Mouse (Mus musculus) liver, adult 2 months (tissue): ENCODE results near the gene Pstpip1. TPM values are rescaled to one million over a fixed set of nuclear protein-coding genes. Genes with fewer than 3 reads are reported as not detected.
A peak's percentile ranks its signal among the peaks of the same experiment; 100 is the strongest.

Experiments
- DNase-seq: peaks from one replicate; pipeline ENCODE4 v3.0.0-alpha.2; 2011; ENCODE audit warnings: low read depth, low spot score; ENCODE audit errors: extremely low read depth
- H3K27ac ChIP-seq: fragments of 200-500 bp; replicated peaks from 2 replicates; pipeline ENCODE4 v1.5.1; 2012; ENCODE audit warnings: low read depth, mild to moderate bottlenecking, control low read depth, inconsistent platforms, low read length; ENCODE audit not compliant: insufficient read depth
- H3K27me3 ChIP-seq: fragments of 200-500 bp; 2 replicates; pipeline ENCODE4 v1.6.1; 2012; ENCODE audit warnings: mild to moderate bottlenecking, moderate library complexity, low read length, inconsistent platforms; ENCODE audit not compliant: control insufficient read depth, insufficient read depth
- H3K36me3 ChIP-seq: fragments of 200-500 bp; 2 replicates; pipeline ENCODE4 v1.6.1; 2012; ENCODE audit warnings: low read length, inconsistent platforms; ENCODE audit not compliant: control insufficient read depth, insufficient read depth
- H3K4me1 ChIP-seq: fragments of 200-500 bp; 2 replicates; pipeline ENCODE4 v1.6.1; 2011; ENCODE audit warnings: low read length; ENCODE audit not compliant: control insufficient read depth, insufficient read depth
- H3K4me3 ChIP-seq: fragments of 200-500 bp; 2 replicates; pipeline ENCODE4 v1.5.1; 2011; ENCODE audit warnings: low read depth, mild to moderate bottlenecking, control low read depth, low read length, moderate library complexity; ENCODE audit not compliant: insufficient read depth
- H3K79me2 ChIP-seq: fragments of 200-500 bp; 2 replicates; pipeline ENCODE4 v1.6.1; 2012; ENCODE audit warnings: inconsistent platforms, mild to moderate bottlenecking, low read length, moderate library complexity; ENCODE audit not compliant: control insufficient read depth, insufficient read depth
- H3K9ac ChIP-seq: fragments of 200-500 bp; 2 replicates; pipeline ENCODE4 v1.6.1; 2012; ENCODE audit warnings: low read depth, mild to moderate bottlenecking, control low read depth, inconsistent platforms, low read length
- CTCF ChIP-seq: fragments of 200-500 bp; IDR thresholded peaks from 2 replicates; pipeline ENCODE4 v1.5.1; 2011; ENCODE audit warnings: low read depth, low read length, control low read depth
- POLR2A ChIP-seq: fragments of 200-500 bp; IDR thresholded peaks from 2 replicates; pipeline ENCODE4 v1.6.1; 2011; ENCODE audit warnings: low read length, control low read depth; ENCODE audit not compliant: insufficient read depth; ENCODE audit errors: extremely low read depth
- WGBS: fragments of 180-500 bp; shearing (Covaris S2); methylation state at CpG from one replicate; pipeline ENCODE4 v1.1.7; 2018; 5-methylcytosine and 5-hydroxymethylcytosine counted together
- polyA plus RNA-seq: library from polyadenylated mRNA; depleted of rRNA; stranded (reverse); fragments of >200 nt; gene quantifications from 2 replicates; pipeline ENCODE4 v1.2.3, GENCODE M21; 2012
- total RNA-seq: library from RNA; depleted of rRNA; stranded (reverse); fragments of >200 nt; gene quantifications from 2 replicates; pipeline ENCODE4 v1.2.3, GENCODE M21; 2014

Pstpip1 gene
- total and polyA plus RNA-seq, 2 experiments, result 0.37 to 1.1 TPM

- TF ChIP-seq POLR2A (no peak), CTCF (no peak)
- H3K79me2 ChIP-seq, result no peaks in the 10 kb centered on the region
- H3K4me1 ChIP-seq, result no peaks in the 10 kb centered on the region
- no peak overlapping the region for H3K4me3 ChIP-seq
- no peak overlapping the region for H3K27ac ChIP-seq
- WGBS, result 73% methylated on average over 10 of the region's 10 CpGs
- no peak for DNase-seq
- no peaks in the 10 kb centered on the region for H3K27me3 ChIP-seq
- H3K36me3 ChIP-seq, result no peaks in the 10 kb centered on the region
- H3K9ac ChIP-seq, result no peak overlapping the region
These were observed 42.2 kb downstream of the Pstpip1 start for GRCm38 (mm10) chr9:56131813-56132525.

GRCm38 (mm10) chr9:56133970-56134369, 44.2 kb downstream of the Pstpip1 start:
- Histone ChIP-seq H3K27ac (no peak overlapping the region), H3K4me3 (no peak overlapping the region), H3K4me1 (no peaks in the 10 kb centered on the region), H3K79me2 (no peaks in the 10 kb centered on the region), H3K36me3 (no peaks in the 10 kb centered on the region), H3K9ac (no peak overlapping the region), H3K27me3 (no peaks in the 10 kb centered on the region)
- 88% methylated on average over 5 of the region's 5 CpGs for WGBS
- DNase-seq, result no peak
- no peak for TF ChIP-seq POLR2A
- TF ChIP-seq CTCF, result no peak

- Histone ChIP-seq H3K79me2 (no peaks in the 10 kb centered on the region), H3K9ac (no peak overlapping the region), H3K36me3 (no peaks in the 10 kb centered on the region), H3K27ac (no peak overlapping the region), H3K4me1 (no peaks in the 10 kb centered on the region), H3K27me3 (no peaks in the 10 kb centered on the region), H3K4me3 (no peak overlapping the region)
- DNase-seq, result no peak
- TF ChIP-seq POLR2A (no peak), CTCF (no peak)
- WGBS, result 95% methylated on average over 4 of the region's 4 CpGs
These were observed 44.9 kb downstream of the Pstpip1 start for GRCm38 (mm10) chr9:56134614-56135013.

GRCm38 (mm10) chr9:56135590-56136197, 45.9 kb downstream of the Pstpip1 start:
- Histone ChIP-seq H3K4me3 (no peak overlapping the region), H3K36me3 (no peaks in the 10 kb centered on the region), H3K9ac (no peak overlapping the region), H3K27me3 (no peaks in the 10 kb centered on the region), H3K27ac (no peak overlapping the region), H3K4me1 (no peaks in the 10 kb centered on the region), H3K79me2 (no peaks in the 10 kb centered on the region)
- DNase-seq, result no peak
- WGBS, result 88% methylated on average over 4 of the region's 4 CpGs
- TF ChIP-seq POLR2A, result no peak

- DNase-seq, result no peak
- no peaks in the 10 kb centered on the region for H3K36me3 ChIP-seq
- no peaks in the 10 kb centered on the region for H3K27me3 ChIP-seq
- no peak for TF ChIP-seq POLR2A
- no peak for TF ChIP-seq CTCF
- no peak overlapping the region for H3K9ac ChIP-seq
- H3K4me3 ChIP-seq, result no peak overlapping the region
- H3K79me2 ChIP-seq, result no peaks in the 10 kb centered on the region
- no peaks in the 10 kb centered on the region for H3K4me1 ChIP-seq
- WGBS, result 89% methylated on average over 9 of the region's 9 CpGs
- H3K27ac ChIP-seq, result no peak overlapping the region
These were observed 52.0 kb downstream of the Pstpip1 start for GRCm38 (mm10) chr9:56141776-56142175.

GRCm38 (mm10) chr9:56144366-56145003, 54.7 kb downstream of the Pstpip1 start:
- WGBS, result 91% methylated on average over 7 of the region's 7 CpGs
- no peak overlapping the region for H3K9ac ChIP-seq
- H3K4me1 ChIP-seq, result no peaks in the 10 kb centered on the region
- H3K27ac ChIP-seq, result no peak overlapping the region
- no peak overlapping the region for H3K4me3 ChIP-seq
- H3K36me3 ChIP-seq, result no peaks in the 10 kb centered on the region
- peak; percentile 7; the same call in 1 of the 2 replicates for TF ChIP-seq CTCF
- no peak for TF ChIP-seq POLR2A
- no peaks in the 10 kb centered on the region for H3K79me2 ChIP-seq
- H3K27me3 ChIP-seq, result no peaks in the 10 kb centered on the region
- no peak for DNase-seq
